In the genomic region with DNA sequence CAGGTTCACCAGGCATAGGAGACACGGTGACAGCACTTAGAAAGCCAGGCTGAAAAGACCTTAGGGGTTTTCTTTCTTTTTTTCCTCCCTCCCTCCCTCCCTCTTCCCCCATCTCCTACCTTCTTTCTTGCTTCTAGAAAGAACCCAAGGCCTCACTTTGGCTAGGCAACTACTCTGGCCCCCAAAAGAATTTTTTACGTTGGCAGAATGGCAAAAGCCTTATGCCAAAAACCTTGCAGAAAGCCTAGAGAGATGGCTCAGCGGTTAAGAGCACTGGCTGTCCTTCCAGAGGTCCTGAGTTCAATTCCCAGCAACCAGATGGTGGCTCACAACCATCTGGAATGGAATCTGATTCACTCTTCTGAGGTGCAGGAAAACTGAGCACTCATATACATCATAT, we compare ENCODE assay signal across 13 mouse cellular contexts. TPM values are rescaled to one million over a fixed set of nuclear protein-coding genes. Genes with fewer than 3 reads are reported as not detected.
DNase-seq lines count a peak whose midpoint lies in the region; ATAC-seq and TF ChIP-seq lines count a peak whose summit lies in the region.
"Had no signal": no experiment of that assay in that cellular context is flagged by ENCODE, and none has a peak within 500 bp of the region (broad histone marks: within the 10 kb centered on the region; RNA-seq: fewer than 3 reads in every experiment).

No protein-coding gene starts in this region.

- H3K4me3 ChIP-seq in forebrain, embryonic 13.5 days: no peak overlapping the region
- H3K4me3 ChIP-seq in forebrain, postnatal 0 days (ENCODE audit: low read depth, low read length): no peak overlapping the region
- no peak overlapping the region for H3K4me3 ChIP-seq in midbrain, embryonic 10.5 days
- no peak overlapping the region for H3K4me3 ChIP-seq in midbrain, embryonic 16.5 days (ENCODE audit: low read depth, low read length)
- H3K4me3 ChIP-seq in midbrain, embryonic 12.5 days: no peak overlapping the region
- H3K4me3 ChIP-seq: intestine, embryonic 15.5 days had no signal

- no peak for DNase-seq in forebrain, postnatal 0 days
- DNase-seq in midbrain, embryonic 10.5 days (ENCODE audit: low spot score): no peak
- DNase-seq in right cerebral cortex, adult 18-20 months: no peak
- DNase-seq: cerebellum, adult 11 months; cerebellum, postnatal 14 days; lung, adult 2 months; right cerebral cortex, postnatal 25 days; thymus, postnatal 14 days had no signal

- TF ChIP-seq CTCF in forebrain, postnatal 0 days (IDR thresholded peaks at IDR 0.05; ENCODE audit: low read depth): no peak

- H3K36me3 ChIP-seq in forebrain, embryonic 13.5 days (ENCODE audit: poor library complexity, severe bottlenecking): no peaks in the 10 kb centered on the region
- H3K36me3 ChIP-seq in forebrain, postnatal 0 days (ENCODE audit: insufficient read depth): no peaks in the 10 kb centered on the region
- no peaks in the 10 kb centered on the region for H3K36me3 ChIP-seq in midbrain, embryonic 10.5 days
- H3K36me3 ChIP-seq in midbrain, embryonic 16.5 days (ENCODE audit: control insufficient read depth, insufficient read depth, low read length): no peaks in the 10 kb centered on the region
- H3K36me3 ChIP-seq in midbrain, embryonic 12.5 days: no peaks in the 10 kb centered on the region
- H3K36me3 ChIP-seq: intestine, embryonic 15.5 days had no signal

- no peak overlapping the region for H3K4me2 ChIP-seq in forebrain, embryonic 13.5 days
- no peak overlapping the region for H3K4me2 ChIP-seq in forebrain, postnatal 0 days (ENCODE audit: low read depth)
- no peak overlapping the region for H3K4me2 ChIP-seq in midbrain, embryonic 16.5 days (ENCODE audit: low read length)
- no peak overlapping the region for H3K4me2 ChIP-seq in midbrain, embryonic 12.5 days (replicated peaks)
- H3K4me2 ChIP-seq: intestine, embryonic 15.5 days had no signal

- H3K9me3 ChIP-seq in forebrain, embryonic 13.5 days (replicated peaks): no peaks in the 10 kb centered on the region
- no peaks in the 10 kb centered on the region for H3K9me3 ChIP-seq in forebrain, postnatal 0 days (ENCODE audit: low read length)
- H3K9me3 ChIP-seq in midbrain, embryonic 10.5 days (replicated peaks): no peaks in the 10 kb centered on the region
- H3K9me3 ChIP-seq in midbrain, embryonic 16.5 days (replicated peaks; ENCODE audit: control insufficient read depth, low read length, poor library complexity, severe bottlenecking): no peaks in the 10 kb centered on the region
- H3K9me3 ChIP-seq in midbrain, embryonic 12.5 days: no peaks in the 10 kb centered on the region
- H3K9me3 ChIP-seq: intestine, embryonic 15.5 days had no signal

- H3K9ac ChIP-seq in forebrain, embryonic 13.5 days: no peak overlapping the region
- H3K9ac ChIP-seq in forebrain, postnatal 0 days: no peak overlapping the region
- H3K9ac ChIP-seq in midbrain, embryonic 16.5 days (ENCODE audit: low read depth, low read length): no peak overlapping the region
- H3K9ac ChIP-seq in midbrain, embryonic 12.5 days (replicated peaks): no peak overlapping the region
- H3K9ac ChIP-seq: intestine, embryonic 15.5 days had no signal

- H3K27ac ChIP-seq in forebrain, embryonic 13.5 days: peak overlapping the region; percentile 92
- H3K27ac ChIP-seq in forebrain, postnatal 0 days (ENCODE audit: low read depth, low read length): no peak overlapping the region
- H3K27ac ChIP-seq in midbrain, embryonic 10.5 days (replicated peaks): peak overlapping the region; percentile 91
- no peak overlapping the region for H3K27ac ChIP-seq in midbrain, embryonic 16.5 days (ENCODE audit: low read length)
- peak overlapping the region; percentile 85; the same call in 1 of the 2 replicates for H3K27ac ChIP-seq in midbrain, embryonic 12.5 days (replicated peaks)

- 74% methylated on average over 3 of the region's 3 CpGs for WGBS in forebrain, embryonic 13.5 days
- WGBS in forebrain, postnatal 0 days: 34% methylated on average over 3 of the region's 3 CpGs
- WGBS in midbrain, embryonic 10.5 days: 78% methylated on average over 3 of the region's 3 CpGs
- 50% methylated on average over 3 of the region's 3 CpGs for WGBS in midbrain, embryonic 16.5 days
- 70% methylated on average over 3 of the region's 3 CpGs for WGBS in midbrain, embryonic 12.5 days

- no peaks in the 10 kb centered on the region for H3K27me3 ChIP-seq in forebrain, embryonic 13.5 days
- H3K27me3 ChIP-seq in forebrain, postnatal 0 days (ENCODE audit: insufficient read depth, low read length): no peaks in the 10 kb centered on the region
- no peaks in the 10 kb centered on the region for H3K27me3 ChIP-seq in midbrain, embryonic 10.5 days (ENCODE audit: low read depth, poor library complexity, severe bottlenecking)
- H3K27me3 ChIP-seq in midbrain, embryonic 16.5 days (ENCODE audit: control insufficient read depth, insufficient read depth, low read depth, low read length): no peaks in the 10 kb centered on the region
- H3K27me3 ChIP-seq in midbrain, embryonic 12.5 days: no peaks in the 10 kb centered on the region
- H3K27me3 ChIP-seq: intestine, embryonic 15.5 days had no signal

- H3K4me1 ChIP-seq in forebrain, embryonic 13.5 days: peaks cover 28% of the 10 kb centered on the region
- 0 out of 2 replicates have a peak, but pooled peaks cover 3% of the 10 kb centered on the region for H3K4me1 ChIP-seq in forebrain, postnatal 0 days (ENCODE audit: insufficient read depth)
- peaks cover 51% of the 10 kb centered on the region for H3K4me1 ChIP-seq in midbrain, embryonic 10.5 days
- H3K4me1 ChIP-seq in midbrain, embryonic 16.5 days (ENCODE audit: control insufficient read depth, insufficient read depth, low read length): peaks cover 12% of the 10 kb centered on the region; the same call in 1 of the 2 replicates
- peaks cover 39% of the 10 kb centered on the region for H3K4me1 ChIP-seq in midbrain, embryonic 12.5 days

- ATAC-seq in forebrain, embryonic 13.5 days: no peak
- ATAC-seq in forebrain, postnatal 0 days: no peak
- ATAC-seq in midbrain, embryonic 16.5 days: no peak
- ATAC-seq in midbrain, embryonic 12.5 days (ENCODE audit: low FRiP score, low read depth): no peak
- no peak for ATAC-seq in frontal cortex, adult (ENCODE audit: low TSS enrichment)

RNA-seq across cellular contexts. Expression of a gene that starts 31.6 kb away (rescaled TPM):
- 10.5 and 11.2 TPM in 2 replicates for polyA plus RNA-seq in forebrain, embryonic 13.5 days (2015; fragmentation: Nextera tagmentation; extraction: Ambion mirVana)
- total RNA-seq in forebrain, postnatal 0 days (2014; rRNA removed): 10.1 and 11.2 TPM in 2 replicates
- 8.2 and 10.1 TPM in 2 replicates for polyA plus RNA-seq in forebrain, postnatal 0 days (2015; fragmentation: Nextera tagmentation; extraction: Ambion mirVana)
- polyA plus RNA-seq in midbrain, embryonic 10.5 days (2016; fragmentation: Nextera tagmentation; extraction: Ambion mirVana): 34.2 and 38.6 TPM in 2 replicates
- polyA plus RNA-seq in midbrain, embryonic 16.5 days (2015; fragmentation: Nextera tagmentation; extraction: Ambion mirVana): 9.1 and 12.1 TPM in 2 replicates
- polyA plus RNA-seq in midbrain, embryonic 12.5 days (2016; fragmentation: Nextera tagmentation; extraction: Ambion mirVana): 14.7 and 17.1 TPM in 2 replicates

Comparison
In these comparisons a context has a peak if more than half of its experiments do, and no peak if none do; other contexts are left out.
1. H3K27ac ChIP-seq: peak in forebrain, embryonic 13.5 days (single experiment), midbrain, embryonic 10.5 days (single experiment) and midbrain, embryonic 12.5 days (single experiment); none in forebrain, postnatal 0 days (single experiment) and midbrain, embryonic 16.5 days (single experiment).